Mouse (Mus musculus): ENCODE measurements around the gene Bnip1.

Gene Bnip1

GRCm38 (mm10) chr17:26841981-26842380 is 61.1 kb downstream of the Bnip1 start:
- DNase-seq = no peak
